Mouse (Mus musculus) left cerebral cortex, adult 9 months (tissue): ENCODE results near the gene Scgb2b15.
"Not testable (repeated sequence)": the region's sequence is repeated elsewhere in the genome, so short reads cannot be mapped to it uniquely, and the experiment has no call there.

Experiments
- DNase-seq, 2 experiments: peaks; one replicate each; pipeline ENCODE4 v3.0.0; 2022; ENCODE audit warnings: low spot score in 2 of 2

Scgb2b15 gene

DNA sequence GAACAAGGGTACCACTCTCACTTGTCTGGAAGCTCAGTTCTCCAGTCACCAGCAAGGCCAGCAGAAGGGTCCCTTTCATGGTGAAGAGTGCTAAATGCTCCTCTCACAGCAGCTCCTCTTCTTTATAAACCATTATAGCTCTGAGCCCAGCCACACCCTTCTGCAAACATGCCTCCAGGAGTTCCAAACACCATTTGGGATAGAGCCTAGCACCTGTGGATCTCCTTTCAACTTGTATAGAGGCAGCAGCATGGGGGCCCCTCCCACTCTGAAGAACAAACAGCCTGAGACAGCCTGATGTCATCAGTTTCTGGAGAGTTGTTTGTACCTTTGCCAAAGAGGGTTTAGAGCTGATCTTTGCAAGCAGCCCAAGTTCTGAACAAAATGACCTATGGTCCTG lies at the start of gene Scgb2b15:
TSS of gene Scgb2b15 (minus strand) at position 101 of the 400 bp plus-strand sequence.
- DNase-seq: not testable (repeated sequence)

DNA sequence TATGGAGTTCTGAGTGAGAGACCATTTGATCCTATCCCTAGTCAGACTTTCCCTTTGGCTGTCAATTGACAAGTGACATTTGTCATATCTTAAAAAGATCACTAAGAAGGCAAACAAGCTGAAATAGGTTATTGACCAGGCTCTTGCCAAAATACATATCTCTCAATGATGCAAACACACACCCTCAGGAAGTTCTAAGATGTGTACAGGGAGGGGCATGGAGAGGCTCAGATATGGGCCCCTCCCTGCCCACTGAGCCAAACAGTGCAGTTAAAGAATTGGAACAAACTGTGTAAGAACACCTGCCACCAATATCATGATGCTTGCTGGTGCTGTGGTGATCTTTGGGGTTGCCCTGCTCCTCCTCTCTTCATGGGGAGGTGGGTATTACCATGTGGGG lies 6.8 kb upstream of the Scgb2b15 start, which contains the start of gene Scgb1b15:
TSS of gene Scgb1b15 (plus strand) at position 301 of the 400 bp plus-strand sequence.
- DNase-seq: not testable (repeated sequence)
